Mouse (Mus musculus) MEL (cell line): ENCODE results near the gene Ttc9b.

Experiments
- CTCF ChIP-seq, 3 experiments: IDR thresholded peaks in 2 of 3; conservative IDR thresholded peaks in 1 of 3; 2 replicates each; pipeline ENCODE4 v1.5.1; 2011 to 2012; ENCODE audit warnings: low read length in 3 of 3, low read depth in 2 of 3, mild to moderate bottlenecking in 2 of 3, improper control_type of control experiment in 1 of 3, inconsistent platforms in 1 of 3, mixed read lengths in 1 of 3, moderate library complexity in 1 of 3; ENCODE audit not compliant: control insufficient read depth in 1 of 3, insufficient read depth in 1 of 3, poor library complexity in 1 of 3, severe bottlenecking in 1 of 3
- ETS1 ChIP-seq: IDR thresholded peaks from 2 replicates; pipeline ENCODE4 v1.6.1; 2012; ENCODE audit warnings: low read depth, mild to moderate bottlenecking, inconsistent platforms, low read length, improper control_type of control experiment, moderate library complexity
- HCFC1 ChIP-seq: IDR thresholded peaks from 2 replicates; pipeline ENCODE4 v1.6.1; 2012; ENCODE audit warnings: low read depth, mild to moderate bottlenecking, inconsistent platforms, low read length, improper control_type of control experiment, moderate library complexity
- JUND ChIP-seq: IDR thresholded peaks from 2 replicates; pipeline ENCODE4 v1.6.1; 2011; ENCODE audit warnings: low read depth, mild to moderate bottlenecking, improper control_type of control experiment, low read length
- MYC ChIP-seq: IDR thresholded peaks from 2 replicates; pipeline ENCODE4 v1.6.1; 2011; ENCODE audit warnings: low read depth, mild to moderate bottlenecking, low read length, improper control_type of control experiment, moderate library complexity
- POLR2A ChIP-seq, 2 experiments: IDR thresholded peaks; 2 replicates each; pipeline ENCODE4 v1.6.1; 2011 to 2012; ENCODE audit warnings: low read length in 2 of 2, mild to moderate bottlenecking in 2 of 2, control low read depth in 1 of 2, improper control_type of control experiment in 1 of 2, low read depth in 1 of 2, moderate library complexity in 1 of 2; ENCODE audit not compliant: control insufficient read depth in 1 of 2, insufficient read depth in 1 of 2, poor library complexity in 1 of 2
- RAD21 ChIP-seq: IDR thresholded peaks from 2 replicates; pipeline ENCODE4 v1.6.1; 2011; ENCODE audit warnings: mild to moderate bottlenecking, low read depth, low read length, improper control_type of control experiment
- RCOR1 ChIP-seq: IDR thresholded peaks from 2 replicates; pipeline ENCODE4 v1.6.1; 2012; ENCODE audit warnings: low read depth, mild to moderate bottlenecking, inconsistent platforms, low read length, improper control_type of control experiment
- TAL1 ChIP-seq: IDR thresholded peaks from 2 replicates; pipeline ENCODE4 v1.6.1; 2012; ENCODE audit warnings: mild to moderate bottlenecking, inconsistent platforms, low read length, moderate library complexity, mixed read lengths

DNA sequence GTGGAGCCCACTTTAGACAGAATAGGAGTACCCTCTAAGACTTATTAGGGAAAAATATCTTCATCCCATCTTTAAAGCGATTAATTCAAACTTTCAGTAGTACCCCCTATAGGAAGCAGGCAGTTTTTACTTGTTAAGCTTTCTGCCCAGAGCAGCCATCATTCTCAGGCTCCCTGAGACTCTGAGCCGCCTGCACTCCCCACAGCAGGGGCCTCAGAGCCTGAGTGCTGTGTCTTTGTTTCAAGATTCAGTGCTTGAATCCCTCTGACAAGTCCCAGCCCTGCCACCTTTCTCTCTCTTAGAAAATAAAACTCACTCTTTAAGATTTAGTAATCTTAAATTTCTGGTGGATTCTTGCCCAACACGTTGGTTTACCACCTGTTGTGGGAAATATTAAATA is 43.0 kb downstream of the Ttc9b start:
- TF ChIP-seq MYC, result no peak
- TF ChIP-seq POLR2A (IDR thresholded peaks at IDR 0.05; ENCODE audit: control insufficient read depth in 1 of 2, insufficient read depth in 1 of 2, low read depth in 1 of 2, low read length in 2 of 2, poor library complexity in 1 of 2), result no peak
- TF ChIP-seq JUND, result no peak
- no peak for TF ChIP-seq CTCF (IDR thresholded peaks at IDR 0.05 in 2 of 3, conservative IDR thresholded peaks at IDR 0.05 in 1 of 3; ENCODE audit: control insufficient read depth in 1 of 3, insufficient read depth in 1 of 3, low read depth in 2 of 3, low read length in 3 of 3, poor library complexity in 1 of 3, severe bottlenecking in 1 of 3)
- TF ChIP-seq HCFC1, result no peak
- TF ChIP-seq ETS1, result no peak
- no peak for TF ChIP-seq TAL1
- TF ChIP-seq RAD21, result no peak
- no peak for TF ChIP-seq RCOR1
